Mouse (Mus musculus) forebrain, embryonic 11.5 days (tissue): Measurements from ENCODE around the gene P2ry2. TPM values are rescaled to one million over a fixed set of nuclear protein-coding genes. Genes with fewer than 3 reads are reported as not detected.

ENCODE experiments used
- ATAC-seq: fragments of 200-750 bp; cut with Nextera tagmentation; replicated peaks from 2 replicates; pipeline ENCODE4 v1.8.0; 2017; ENCODE audit warnings: moderate TSS enrichment; ENCODE audit not compliant: low FRiP score
- DNase-seq: peaks from one replicate; pipeline ENCODE4 v3.0.0-alpha.2; 2017; ENCODE audit warnings: low spot score
- H3K27ac ChIP-seq: fragments of 300-500 bp; sonication (generic); 2 replicates; pipeline ENCODE4 v1.5.1; 2014; ENCODE audit warnings: low read depth, low read length
- H3K27me3 ChIP-seq: fragments of 300-500 bp; sonication (generic); 2 replicates; pipeline ENCODE4 v1.6.1; 2014; ENCODE audit warnings: mild to moderate bottlenecking, low read length, mixed read lengths; ENCODE audit not compliant: control insufficient read depth, insufficient read depth
- H3K36me3 ChIP-seq: fragments of 300-500 bp; sonication (generic); 2 replicates; pipeline ENCODE4 v1.6.1; 2014; ENCODE audit warnings: mild to moderate bottlenecking, low read length, moderate library complexity, mixed read lengths; ENCODE audit not compliant: control insufficient read depth, insufficient read depth
- H3K4me1 ChIP-seq: fragments of 300-500 bp; sonication (generic); replicated peaks from 2 replicates; pipeline ENCODE4 v1.6.1; 2014; ENCODE audit warnings: low read length, mixed read lengths; ENCODE audit not compliant: control insufficient read depth, insufficient read depth
- H3K4me2 ChIP-seq: fragments of 300-500 bp; sonication (generic); 2 replicates; pipeline ENCODE4 v1.6.1; 2014; ENCODE audit warnings: low read depth, mild to moderate bottlenecking, low read length, moderate library complexity, mixed read lengths; ENCODE audit not compliant: severe bottlenecking
- H3K4me3 ChIP-seq: fragments of 300-500 bp; sonication (generic); 2 replicates; pipeline ENCODE4 v1.5.1; 2014; ENCODE audit warnings: low read depth, low read length
- H3K9ac ChIP-seq: fragments of 300-500 bp; sonication (generic); 2 replicates; pipeline ENCODE4 v1.6.1; 2014; ENCODE audit warnings: low read length
- H3K9me3 ChIP-seq: fragments of 300-500 bp; sonication (generic); 2 replicates; pipeline ENCODE4 v1.6.1; 2016; ENCODE audit warnings: low read length, mixed read lengths; ENCODE audit not compliant: control insufficient read depth
- WGBS: fragments of 180-500 bp; shearing (Covaris S2); extraction: QIAGEN DNeasy Blood & Tissue Kit; methylation state at CpG from one replicate; pipeline ENCODE4 v1.1.7; 2014; 5-methylcytosine and 5-hydroxymethylcytosine counted together
- polyA plus RNA-seq: library from polyadenylated mRNA; unstranded; fragments of >200 nt; fragmentation: Nextera tagmentation; extraction: Ambion mirVana; gene quantifications from 2 replicates; pipeline ENCODE4 v1.2.1, GENCODE M21; 2014

The P2ry2 gene
- polyA plus RNA-seq, 1 experiment from 2014 or later: 0.23 TPM

- no peak overlapping the region for H3K27ac ChIP-seq
- DNase-seq (no peak), ATAC-seq (no peak)
- H3K4me3 ChIP-seq: no peak overlapping the region
- H3K27me3 ChIP-seq: no peaks in the 10 kb centered on the region
- no peaks in the 10 kb centered on the region; the same call in 1 of the 2 replicates for H3K4me1 ChIP-seq
- no peaks in the 10 kb centered on the region for H3K36me3 ChIP-seq
- H3K9ac ChIP-seq: no peak overlapping the region
- no peak overlapping the region for H3K4me2 ChIP-seq
- 84% methylated on average over 9 of the region's 9 CpGs for WGBS
- H3K9me3 ChIP-seq: no peaks in the 10 kb centered on the region
Measured at GRCm38 (mm10) chr7:100967850-100968249, 44.8 kb downstream of the P2ry2 start.

GRCm38 (mm10) chr7:100966014-100966413 is 46.7 kb downstream of the P2ry2 start:
- DNase-seq: no peak
- no peak overlapping the region for H3K4me3 ChIP-seq
- no peaks in the 10 kb centered on the region; the same call in 1 of the 2 replicates for H3K4me1 ChIP-seq
- no peak overlapping the region for H3K9ac ChIP-seq
- H3K27me3 ChIP-seq: no peaks in the 10 kb centered on the region
- H3K9me3 ChIP-seq: no peaks in the 10 kb centered on the region
- no peak overlapping the region for H3K27ac ChIP-seq
- no peaks in the 10 kb centered on the region for H3K36me3 ChIP-seq
- ATAC-seq: no peak
- no peak overlapping the region for H3K4me2 ChIP-seq
- WGBS: 71% methylated on average over 7 of the region's 7 CpGs

- Histone ChIP-seq H3K4me2 (no peak overlapping the region), H3K36me3 (no peaks in the 10 kb centered on the region), H3K4me1 (no peaks in the 10 kb centered on the region; the same call in 1 of the 2 replicates), H3K27ac (no peak overlapping the region), H3K9me3 (no peaks in the 10 kb centered on the region), H3K27me3 (no peaks in the 10 kb centered on the region), H3K4me3 (no peak overlapping the region), H3K9ac (no peak overlapping the region)
- no peak for ATAC-seq
- 20% methylated on average over 4 of the region's 4 CpGs for WGBS
- peak; percentile 67 for DNase-seq
Measured at GRCm38 (mm10) chr7:100965079-100965478, 47.6 kb downstream of the P2ry2 start.

DNA sequence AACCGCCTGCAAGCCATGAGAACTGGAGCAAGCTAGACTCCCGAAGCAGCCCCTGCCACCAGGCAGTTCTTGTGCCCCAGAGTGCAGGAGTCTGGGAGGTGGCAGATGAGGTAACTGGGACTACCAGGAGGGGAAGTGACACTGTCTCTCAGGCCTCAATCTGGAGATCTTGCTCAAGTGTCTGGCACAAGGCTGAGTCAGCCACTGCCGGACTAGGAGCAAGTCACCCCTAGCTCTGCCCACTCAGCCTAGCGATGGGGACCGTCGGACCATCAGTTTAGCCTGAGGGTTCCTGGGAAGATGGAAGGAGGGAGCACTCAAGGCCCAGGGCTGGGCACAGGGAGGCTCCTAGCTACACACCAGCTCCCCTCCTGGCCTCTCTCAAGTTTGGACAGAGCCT is 48.4 kb downstream of the P2ry2 start:
- H3K4me3 ChIP-seq: no peak overlapping the region
- H3K36me3 ChIP-seq: no peaks in the 10 kb centered on the region
- H3K9ac ChIP-seq: no peak overlapping the region
- H3K4me1 ChIP-seq: no peaks in the 10 kb centered on the region; the same call in 1 of the 2 replicates
- H3K9me3 ChIP-seq: no peaks in the 10 kb centered on the region
- no peak overlapping the region for H3K27ac ChIP-seq
- H3K27me3 ChIP-seq: no peaks in the 10 kb centered on the region
- ATAC-seq: no peak
- H3K4me2 ChIP-seq: no peak overlapping the region
- 67% methylated on average over 6 of the region's 6 CpGs for WGBS
- DNase-seq: no peak

- H3K9ac ChIP-seq: no peak overlapping the region
- no peaks in the 10 kb centered on the region for H3K27me3 ChIP-seq
- no peak for DNase-seq
- no peaks in the 10 kb centered on the region for H3K36me3 ChIP-seq
- ATAC-seq: no peak
- H3K4me2 ChIP-seq: no peak overlapping the region
- no peak overlapping the region for H3K27ac ChIP-seq
- no peaks in the 10 kb centered on the region for H3K9me3 ChIP-seq
- 68% methylated on average over 8 of the region's 8 CpGs for WGBS
- H3K4me1 ChIP-seq: no peaks in the 10 kb centered on the region; the same call in 1 of the 2 replicates
- no peak overlapping the region for H3K4me3 ChIP-seq
Measured at GRCm38 (mm10) chr7:100963381-100963780, 49.3 kb downstream of the P2ry2 start.

- no peak for DNase-seq
- H3K36me3 ChIP-seq: no peaks in the 10 kb centered on the region
- no peak overlapping the region for H3K27ac ChIP-seq
- H3K4me3 ChIP-seq: no peak overlapping the region
- WGBS: 84% methylated on average over 7 of the region's 7 CpGs
- H3K9me3 ChIP-seq: no peaks in the 10 kb centered on the region
- no peak overlapping the region for H3K4me2 ChIP-seq
- no peak for ATAC-seq
- no peaks in the 10 kb centered on the region for H3K27me3 ChIP-seq
- H3K9ac ChIP-seq: no peak overlapping the region
- H3K4me1 ChIP-seq: no peaks in the 10 kb centered on the region; the same call in 1 of the 2 replicates
Measured at GRCm38 (mm10) chr7:100961146-100961545, 51.5 kb downstream of the P2ry2 start.

DNA sequence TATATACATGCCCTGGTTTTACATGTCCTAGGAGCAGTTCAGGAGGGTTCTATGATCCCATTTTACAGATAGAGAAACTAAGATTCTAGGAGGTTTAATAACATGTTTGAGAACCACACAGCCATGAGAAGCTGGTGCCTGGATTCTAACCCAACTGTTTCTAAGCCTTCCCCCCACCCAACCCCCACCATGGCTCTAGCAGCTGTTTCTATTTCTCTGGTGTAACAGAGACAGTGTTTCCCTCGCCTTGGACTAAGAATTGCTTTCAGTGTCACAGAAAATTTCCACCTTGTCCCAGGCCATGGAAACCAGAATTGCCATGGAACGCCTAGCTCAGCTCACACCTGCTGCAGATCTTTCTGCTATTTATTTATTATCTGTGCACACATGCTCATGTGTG is 52.2 kb downstream of the P2ry2 start:
- H3K9ac ChIP-seq: no peak overlapping the region
- no peak overlapping the region for H3K4me3 ChIP-seq
- DNase-seq (no peak), ATAC-seq (no peak)
- H3K36me3 ChIP-seq: no peaks in the 10 kb centered on the region
- no peaks in the 10 kb centered on the region; the same call in 1 of the 2 replicates for H3K4me1 ChIP-seq
- H3K27me3 ChIP-seq: no peaks in the 10 kb centered on the region
- no peaks in the 10 kb centered on the region for H3K9me3 ChIP-seq
- H3K4me2 ChIP-seq: no peak overlapping the region
- 80% methylated on average over 2 of the region's 2 CpGs for WGBS
- no peak overlapping the region for H3K27ac ChIP-seq

GRCm38 (mm10) chr7:100958426-100958825 is 54.2 kb downstream of the P2ry2 start:
- Histone ChIP-seq H3K36me3 (no peaks in the 10 kb centered on the region), H3K9me3 (no peaks in the 10 kb centered on the region), H3K4me3 (no peak overlapping the region), H3K27me3 (no peaks in the 10 kb centered on the region), H3K4me1 (no peaks in the 10 kb centered on the region), H3K27ac (no peak overlapping the region), H3K9ac (no peak overlapping the region), H3K4me2 (no peak overlapping the region)
- ATAC-seq (no peak), DNase-seq (no peak)
- 88% methylated on average over 2 of the region's 2 CpGs for WGBS

DNA sequence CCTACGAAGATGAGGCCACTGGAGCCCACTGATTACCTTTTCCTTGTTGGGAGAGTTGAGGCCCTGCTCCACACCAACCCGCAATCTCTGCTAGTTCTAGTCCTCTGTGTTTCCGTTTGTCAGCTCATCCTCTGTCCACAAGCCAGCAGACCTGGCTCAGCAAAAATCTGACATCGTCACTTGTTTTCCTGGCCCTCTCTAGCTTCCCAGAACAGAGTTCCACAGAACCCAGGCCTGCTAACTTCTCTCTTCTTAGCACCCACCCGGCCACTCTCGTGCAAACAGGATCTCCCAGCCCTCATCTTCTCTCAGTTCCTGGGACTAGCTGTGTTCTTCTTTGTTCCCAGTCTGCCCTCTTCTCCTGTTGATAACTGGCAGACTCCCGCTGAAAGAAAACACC is 60.0 kb downstream of the P2ry2 start:
- H3K36me3 ChIP-seq: no peaks in the 10 kb centered on the region
- 87% methylated on average over 7 of the region's 7 CpGs for WGBS
- ATAC-seq (no peak), DNase-seq (no peak)
- H3K27ac ChIP-seq: no peak overlapping the region
- no peak overlapping the region for H3K4me2 ChIP-seq
- H3K4me3 ChIP-seq: no peak overlapping the region
- H3K9ac ChIP-seq: no peak overlapping the region
- no peaks in the 10 kb centered on the region for H3K27me3 ChIP-seq
- no peaks in the 10 kb centered on the region for H3K4me1 ChIP-seq
- no peaks in the 10 kb centered on the region for H3K9me3 ChIP-seq
